Mouse (Mus musculus): ENCODE measurements around the gene Tmem117.

The Tmem117 gene

GRCm38 (mm10) chr15:94770832-94771578 lies 142.0 kb downstream of the Tmem117 start:
- DNase-seq (ENCODE audit: inconsistent ontology term): no peak

GRCm38 (mm10) chr15:94771691-94772090 lies 142.7 kb downstream of the Tmem117 start:
- DNase-seq (ENCODE audit: inconsistent ontology term): no peak

DNA sequence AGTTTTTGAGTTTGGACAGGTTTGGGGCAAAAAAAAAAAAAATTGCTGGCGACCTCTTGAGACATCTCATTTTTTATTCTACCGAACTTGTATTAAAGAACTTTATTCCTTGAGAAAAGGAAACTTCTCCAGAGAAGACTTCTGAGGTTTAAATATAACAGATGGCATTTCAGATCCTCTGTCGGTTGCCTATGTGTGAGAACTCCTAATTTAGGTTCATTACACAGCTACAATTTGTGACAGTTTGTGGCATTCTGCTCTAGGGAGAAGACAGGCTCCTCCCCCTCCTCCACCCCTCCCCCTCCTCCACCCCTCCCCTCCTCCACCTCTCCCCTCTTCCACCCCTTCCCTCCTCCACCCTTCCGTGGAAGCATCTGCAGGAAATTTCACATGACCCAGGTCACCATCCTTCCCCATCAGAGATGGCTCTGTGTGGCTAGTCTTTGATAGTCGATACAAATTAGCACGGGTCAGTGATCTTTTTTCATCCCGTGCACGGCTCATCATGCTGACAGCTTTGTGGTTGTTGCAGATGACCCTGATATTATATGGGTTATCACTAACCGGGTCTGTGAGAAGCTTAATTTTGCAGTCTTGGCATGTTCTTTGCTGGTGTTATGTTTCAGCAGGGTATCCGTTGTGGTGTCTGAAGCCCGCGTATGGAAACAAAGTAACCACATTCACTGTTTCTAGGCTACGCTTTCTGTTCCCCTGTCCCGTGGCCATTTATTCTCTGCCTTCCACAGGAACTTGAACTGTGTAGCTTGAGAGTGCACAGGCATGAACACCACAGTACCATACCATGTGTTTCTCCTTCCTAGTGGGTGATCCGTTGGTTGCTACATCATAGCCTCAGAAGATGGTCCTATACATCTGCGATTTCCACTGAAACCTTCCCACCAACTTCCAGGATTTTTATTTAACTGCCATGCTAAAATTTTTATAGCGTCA lies 147.4 kb downstream of the Tmem117 start:
- peak; percentile 16 for DNase-seq (ENCODE audit: inconsistent ontology term)

- no peak for DNase-seq (ENCODE audit: inconsistent ontology term)
Measured at GRCm38 (mm10) chr15:94781556-94781955, 152.5 kb downstream of the Tmem117 start.

DNA sequence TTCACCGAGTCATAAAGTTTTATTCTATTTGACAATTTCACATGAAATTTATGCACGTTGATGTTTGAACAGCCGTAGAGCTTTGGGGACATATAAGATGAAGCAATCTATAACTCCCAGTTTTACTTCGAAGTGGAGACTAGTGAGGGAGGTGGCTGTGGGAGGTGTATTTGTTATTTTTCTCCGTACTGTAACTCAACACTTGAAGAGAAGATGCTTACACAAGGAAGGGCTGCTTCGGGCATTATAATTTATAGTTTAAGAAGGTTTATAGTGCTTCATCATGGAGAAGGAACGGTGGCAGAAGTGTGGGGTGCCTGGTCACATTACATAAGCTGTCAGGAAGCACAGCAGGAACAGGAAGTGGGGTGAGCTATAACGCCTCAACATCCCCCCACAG lies 164.4 kb downstream of the Tmem117 start:
- no peak for DNase-seq (ENCODE audit: inconsistent ontology term)

DNA sequence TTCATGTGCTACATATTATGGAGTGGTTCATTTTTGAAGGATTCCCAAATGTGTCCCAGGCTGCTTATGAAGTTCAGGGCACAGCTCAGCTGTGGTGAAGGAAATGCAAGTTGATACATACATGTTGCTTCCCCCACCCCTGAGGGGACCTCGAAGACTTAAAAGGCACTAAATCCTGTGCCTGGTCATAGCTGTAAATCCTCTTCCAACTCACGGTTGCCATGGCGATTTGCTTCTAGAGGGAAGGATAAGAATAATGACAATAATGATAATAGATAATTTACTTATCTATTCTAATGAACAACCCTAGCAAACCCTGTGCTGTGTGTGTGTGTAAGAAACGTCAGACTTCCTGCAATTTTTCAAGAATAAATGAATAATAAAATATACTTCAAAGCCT lies 166.5 kb downstream of the Tmem117 start:
- no peak for DNase-seq (ENCODE audit: inconsistent ontology term)

- DNase-seq (ENCODE audit: inconsistent ontology term): no peak
Measured at GRCm38 (mm10) chr15:94798236-94798635, 169.2 kb downstream of the Tmem117 start.

GRCm38 (mm10) chr15:94801462-94801861 lies 172.4 kb downstream of the Tmem117 start:
- no peak for DNase-seq (ENCODE audit: inconsistent ontology term)

DNA sequence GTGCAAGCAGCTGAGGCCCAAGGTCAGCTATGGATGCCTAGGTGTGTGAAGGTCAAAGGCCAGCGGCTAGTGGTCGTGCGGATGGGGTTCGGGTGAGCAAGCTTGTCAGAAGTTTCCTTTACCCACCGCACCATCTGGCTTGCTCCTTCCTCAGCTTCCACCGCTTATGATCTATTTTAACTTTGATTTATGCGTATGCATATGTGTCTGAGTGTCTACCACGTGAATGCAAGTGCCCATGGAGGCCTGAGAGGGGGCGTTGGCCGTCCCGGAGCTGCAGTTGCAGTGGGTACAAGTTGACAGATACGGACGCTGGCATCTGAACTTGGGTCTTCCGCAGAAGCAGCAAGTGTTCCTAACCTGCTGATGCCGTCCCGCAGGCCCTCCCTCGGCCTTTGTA lies 173.8 kb downstream of the Tmem117 start:
- DNase-seq (ENCODE audit: inconsistent ontology term): no peak

DNA sequence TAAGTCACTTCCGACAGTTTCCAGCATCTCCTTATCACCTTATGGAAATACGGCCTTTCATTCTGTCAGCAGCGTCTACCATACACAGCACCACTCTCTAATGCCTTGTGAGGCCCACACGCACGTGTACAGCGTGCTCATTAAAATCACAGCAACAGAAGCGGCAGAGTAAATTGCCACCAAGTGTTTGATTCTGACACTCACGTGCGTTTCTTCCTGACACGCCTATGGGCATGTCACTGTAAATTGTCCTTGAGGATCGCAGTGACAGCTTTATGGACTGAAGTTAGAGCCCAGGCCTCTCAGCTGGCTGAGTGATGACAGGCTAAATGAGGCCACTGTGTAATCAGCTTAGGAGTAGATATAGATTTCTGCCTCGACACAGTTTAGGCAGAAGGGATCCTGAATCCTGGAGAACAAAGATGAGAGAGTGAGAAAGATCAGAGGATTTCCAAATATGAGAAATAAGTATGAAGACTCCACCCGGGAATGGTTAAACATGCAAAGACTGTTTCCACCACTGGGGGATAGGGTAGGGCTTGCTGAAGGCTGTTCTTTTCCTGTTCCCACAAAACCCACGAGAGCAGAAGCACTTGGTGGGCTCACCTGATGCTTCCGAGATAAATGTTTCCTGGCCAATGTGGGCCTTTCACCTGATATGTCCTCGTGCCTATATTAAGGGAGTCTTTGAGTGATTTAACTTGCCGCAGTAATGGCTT lies 174.8 kb downstream of the Tmem117 start:
- DNase-seq (ENCODE audit: inconsistent ontology term): no peak

DNA sequence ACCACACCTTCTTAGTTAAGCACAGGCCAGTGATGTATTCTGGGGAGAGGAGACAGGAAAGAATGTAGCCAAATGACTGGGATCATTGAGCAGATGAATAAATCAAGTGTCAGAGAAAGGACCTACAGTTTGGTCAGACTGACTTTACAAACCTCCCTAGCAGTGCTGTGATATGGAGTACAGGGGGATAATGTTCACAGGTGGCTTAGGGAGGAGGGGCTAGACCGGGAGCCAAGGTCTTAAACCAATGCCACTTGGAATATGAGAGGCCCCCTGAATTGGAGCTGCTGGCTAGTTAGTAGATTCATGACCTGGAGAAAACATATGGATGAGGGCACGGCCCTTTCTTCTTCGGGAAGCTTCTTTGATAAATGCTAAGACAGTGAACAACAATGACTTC lies 177.0 kb downstream of the Tmem117 start:
- DNase-seq (ENCODE audit: inconsistent ontology term): no peak

DNA sequence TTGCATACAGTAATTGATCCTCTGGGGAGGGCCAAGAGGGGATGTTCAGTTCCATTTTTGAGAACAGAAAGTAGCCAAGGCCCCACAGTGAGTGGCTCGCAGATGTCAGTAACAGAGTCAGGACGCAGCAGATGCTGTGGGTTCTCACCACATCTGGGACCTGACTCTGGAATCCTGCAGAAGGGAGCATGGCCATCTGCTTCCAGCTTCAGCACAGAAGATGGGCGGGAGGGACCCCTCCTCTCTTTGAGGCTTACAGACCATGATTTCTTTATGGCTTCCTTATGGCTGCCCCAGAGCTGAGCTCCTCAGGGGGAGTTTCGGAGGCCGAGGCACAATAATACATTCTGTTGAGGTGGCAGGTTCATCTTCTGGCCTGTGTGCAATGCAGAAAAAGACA lies 182.5 kb downstream of the Tmem117 start:
- no peak for DNase-seq (ENCODE audit: inconsistent ontology term)

DNA sequence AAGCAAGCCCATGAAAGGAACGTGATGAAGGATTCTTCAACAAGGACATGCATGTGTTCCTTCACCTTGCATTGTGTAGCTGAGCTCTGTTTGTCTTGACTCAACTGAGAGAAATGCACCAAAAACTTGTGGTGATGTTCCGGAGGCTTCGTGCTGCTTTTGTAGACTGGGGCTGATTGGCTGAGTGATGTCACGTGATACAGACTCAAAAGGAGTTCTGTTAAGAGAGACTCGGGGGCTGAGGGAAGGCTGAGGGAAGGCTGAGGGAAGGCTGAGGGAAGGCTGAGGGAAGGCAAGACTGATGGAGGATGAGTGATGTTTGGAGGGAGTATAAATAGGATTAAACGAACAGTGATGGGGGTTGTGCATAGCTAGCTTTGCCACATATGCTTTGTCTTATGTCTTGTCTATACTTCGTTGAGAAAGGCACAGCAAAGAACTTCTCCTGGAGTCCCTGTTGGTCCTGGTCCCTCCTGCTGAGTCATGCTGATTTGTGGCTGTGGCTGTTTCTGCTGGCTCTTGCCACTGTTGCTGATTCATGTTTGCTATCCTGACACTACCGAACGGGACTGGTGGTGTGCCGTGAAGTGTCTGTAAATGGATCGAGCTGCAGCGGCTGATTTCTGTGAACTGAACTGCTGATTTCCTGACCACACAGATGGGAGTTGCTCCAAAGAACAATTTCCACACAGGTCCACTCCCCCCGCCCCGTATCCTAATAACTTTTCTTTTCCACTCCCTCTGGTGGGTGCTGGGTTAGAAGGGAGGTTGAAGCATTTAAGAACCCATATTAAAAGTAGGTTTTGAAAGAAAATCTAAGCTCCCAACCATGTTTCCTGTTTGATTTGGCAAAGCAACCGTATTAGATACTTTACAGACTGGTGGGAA lies 185.4 kb downstream of the Tmem117 start:
- DNase-seq (ENCODE audit: inconsistent ontology term): no peak

DNA sequence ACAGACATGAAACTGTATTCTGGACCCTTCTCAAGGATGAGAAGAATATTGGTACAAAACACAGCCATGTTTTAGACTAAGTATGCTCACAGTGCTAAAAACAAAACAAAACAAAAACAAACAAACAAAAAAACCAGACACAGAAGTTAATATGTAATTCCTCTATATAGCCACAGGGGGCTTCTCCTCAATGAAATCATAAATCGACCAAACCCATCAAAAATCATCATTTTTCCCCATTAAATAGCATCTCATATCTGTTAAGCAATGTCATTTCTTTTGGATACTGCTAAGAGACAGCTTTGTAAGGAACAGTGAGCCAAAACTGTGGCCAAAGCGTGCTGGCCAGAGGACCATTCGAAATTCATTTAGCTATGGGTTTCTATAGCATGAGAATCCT lies 206.6 kb downstream of the Tmem117 start:
- DNase-seq (ENCODE audit: inconsistent ontology term): no peak

DNA sequence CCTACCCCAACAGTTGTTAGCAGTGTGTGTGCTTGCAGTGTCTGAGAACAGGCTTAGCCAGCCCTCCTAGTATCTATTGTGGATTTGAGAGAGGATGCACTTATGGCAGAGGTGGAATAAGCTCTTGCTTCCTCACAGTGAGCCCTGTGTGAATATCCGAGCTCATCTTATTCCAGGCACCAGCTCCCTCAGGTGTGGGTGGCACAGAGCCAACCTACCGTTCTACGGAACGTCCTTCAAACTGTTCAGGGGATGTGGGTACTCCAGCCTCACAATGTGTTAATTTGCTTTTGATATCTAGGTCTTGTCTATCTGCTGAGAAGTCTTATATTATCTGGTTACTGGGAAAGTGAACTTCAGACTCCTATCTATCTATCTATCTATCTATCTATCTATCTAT lies 209.6 kb downstream of the Tmem117 start:
- no peak for DNase-seq (ENCODE audit: inconsistent ontology term)

DNA sequence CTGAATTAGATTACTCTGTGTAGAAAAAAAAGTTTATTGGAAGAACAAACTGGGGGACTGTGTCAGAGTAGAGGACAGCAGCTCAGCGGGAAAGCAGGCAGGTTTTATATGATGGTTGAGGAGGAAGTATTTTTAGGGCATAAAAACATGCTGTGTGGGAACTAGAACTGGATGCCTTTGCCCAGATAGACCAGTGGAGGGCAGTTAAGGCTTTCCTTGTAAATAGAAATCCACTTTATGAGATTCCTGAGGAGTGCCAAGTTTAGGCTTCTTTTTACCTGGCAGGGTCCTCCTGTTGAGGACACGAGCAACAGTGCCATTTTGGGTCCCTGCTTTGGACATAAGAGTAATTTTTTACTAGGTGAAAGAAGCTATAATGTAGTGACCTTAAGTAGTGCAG lies 218.5 kb downstream of the Tmem117 start:
- DNase-seq (ENCODE audit: inconsistent ontology term): no peak

DNA sequence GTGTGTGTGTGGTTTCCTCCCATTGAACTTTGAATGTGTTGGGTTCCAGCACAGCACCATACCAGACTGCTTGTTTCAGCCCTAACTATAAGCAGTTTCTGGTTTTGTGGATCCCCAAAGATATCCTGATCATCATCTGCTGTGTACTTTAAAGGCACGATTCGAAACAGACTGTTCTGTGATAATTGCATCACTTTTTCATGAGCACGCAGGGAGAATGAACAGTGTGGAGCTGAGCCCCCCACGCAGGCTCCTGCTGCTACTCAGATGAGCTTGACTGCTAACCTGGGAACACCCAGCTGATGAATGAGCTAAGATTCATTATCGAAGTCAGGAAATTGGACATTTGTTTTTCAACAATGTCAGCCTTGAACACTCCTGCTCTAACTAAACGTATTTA lies 230.6 kb downstream of the Tmem117 start:
- no peak for DNase-seq (ENCODE audit: inconsistent ontology term)

- DNase-seq (ENCODE audit: inconsistent ontology term): no peak
Measured at GRCm38 (mm10) chr15:94861173-94861572, 232.1 kb downstream of the Tmem117 start.

GRCm38 (mm10) chr15:94864134-94864533 lies 235.1 kb downstream of the Tmem117 start:
- no peak for DNase-seq (ENCODE audit: inconsistent ontology term)

GRCm38 (mm10) chr15:94868372-94868771 lies 239.3 kb downstream of the Tmem117 start:
- no peak for DNase-seq (ENCODE audit: inconsistent ontology term)

GRCm38 (mm10) chr15:94885026-94885425 lies 256.0 kb downstream of the Tmem117 start:
- no peak for DNase-seq (ENCODE audit: inconsistent ontology term)
